Mouse (Mus musculus) MEL (cell line): ENCODE results near the gene Nsun2. TPM values are rescaled to one million over a fixed set of nuclear protein-coding genes. Genes with fewer than 3 reads are reported as not detected.

Experiments
- DNase-seq: peaks from one replicate; pipeline ENCODE4 v3.0.0; 2011; ENCODE audit warnings: low read depth, low spot score
- H3K27ac ChIP-seq: 2 replicates; pipeline ENCODE4 v1.5.1; 2012; ENCODE audit warnings: low read depth, mild to moderate bottlenecking, control low read depth, low read length, moderate library complexity; ENCODE audit not compliant: control insufficient read depth
- H3K27me3 ChIP-seq, 2 experiments: fragments of 150-350 bp in 1 of 2; sonication (generic) in 1 of 2; 2 replicates each; pipeline ENCODE4 v1.6.1; 2012; ENCODE audit warnings: low read length in 2 of 2, mild to moderate bottlenecking in 2 of 2, improper control_type of control experiment in 1 of 2, moderate library complexity in 1 of 2; ENCODE audit not compliant: insufficient read depth in 2 of 2, control insufficient read depth in 1 of 2
- H3K36me3 ChIP-seq, 2 experiments: 2 replicates each; pipeline ENCODE4 v1.6.1; 2012 to 2014; ENCODE audit warnings: low read length in 2 of 2, improper control_type of control experiment in 1 of 2, inconsistent platforms in 1 of 2, mild to moderate bottlenecking in 1 of 2; ENCODE audit not compliant: insufficient read depth in 2 of 2, control insufficient read depth in 1 of 2
- H3K4me1 ChIP-seq, 2 experiments: fragments of 150-350 bp in 1 of 2; sonication (generic) in 1 of 2; 2 replicates each; pipeline ENCODE4 v1.6.1; 2012; ENCODE audit warnings: low read length in 2 of 2, improper control_type of control experiment in 1 of 2, mild to moderate bottlenecking in 1 of 2; ENCODE audit not compliant: insufficient read depth in 2 of 2, control insufficient read depth in 1 of 2
- H3K4me3 ChIP-seq, 2 experiments: fragments of 150-350 bp in 1 of 2; sonication (generic) in 1 of 2; 2 replicates each; pipeline ENCODE4 v1.5.1; 2012; ENCODE audit warnings: low read depth in 2 of 2, low read length in 2 of 2, mild to moderate bottlenecking in 2 of 2, moderate library complexity in 2 of 2, control low read depth in 1 of 2, improper control_type of control experiment in 1 of 2; ENCODE audit not compliant: control insufficient read depth in 1 of 2, insufficient read depth in 1 of 2
- H3K79me2 ChIP-seq: 2 replicates; pipeline ENCODE4 v1.6.1; 2012; ENCODE audit warnings: mild to moderate bottlenecking, low read length, moderate library complexity; ENCODE audit not compliant: control insufficient read depth, poor library complexity, insufficient read depth
- H3K9ac ChIP-seq: 2 replicates; pipeline ENCODE4 v1.6.1; 2012; ENCODE audit warnings: low read depth, mild to moderate bottlenecking, control low read depth, low read length, moderate library complexity; ENCODE audit not compliant: control insufficient read depth, poor library complexity, severe bottlenecking
- H3K9me3 ChIP-seq: fragments of 150-350 bp; sonication (generic); replicated peaks from 2 replicates; pipeline ENCODE4 v1.6.1; 2012; ENCODE audit warnings: mild to moderate bottlenecking, low read length, improper control_type of control experiment, moderate library complexity; ENCODE audit not compliant: insufficient read depth
- CHD1 ChIP-seq: IDR thresholded peaks from 2 replicates; pipeline ENCODE4 v1.6.1; 2012; ENCODE audit warnings: low read depth, mild to moderate bottlenecking, inconsistent platforms, low read length, improper control_type of control experiment
- ELF1 ChIP-seq: IDR thresholded peaks from 2 replicates; pipeline ENCODE4 v1.6.1; 2014; ENCODE audit warnings: low read depth, mild to moderate bottlenecking, inconsistent platforms, low read length, improper control_type of control experiment, moderate library complexity
- EP300 ChIP-seq, 2 experiments: IDR thresholded peaks; 2 replicates each; pipeline ENCODE4 v1.6.1; 2011; ENCODE audit warnings: improper control_type of control experiment in 2 of 2, low read length in 2 of 2, low read depth in 1 of 2, mild to moderate bottlenecking in 1 of 2
- GATA1 ChIP-seq: IDR thresholded peaks from 2 replicates; pipeline ENCODE4 v1.6.1; 2011; ENCODE audit warnings: low read depth, low read length, improper control_type of control experiment
- MAFK ChIP-seq: IDR thresholded peaks from 2 replicates; pipeline ENCODE4 v1.6.1; 2011; ENCODE audit warnings: low read depth, mild to moderate bottlenecking, low read length, improper control_type of control experiment, borderline replicate concordance
- MAX ChIP-seq: IDR thresholded peaks from 2 replicates; pipeline ENCODE4 v1.6.1; 2011; ENCODE audit warnings: low read length, improper control_type of control experiment
- MAZ ChIP-seq: IDR thresholded peaks from 2 replicates; pipeline ENCODE4 v1.6.1; 2012; ENCODE audit warnings: low read depth, mild to moderate bottlenecking, inconsistent platforms, low read length, improper control_type of control experiment
- MEF2A ChIP-seq: IDR thresholded peaks from 2 replicates; pipeline ENCODE4 v1.6.1; 2014; ENCODE audit warnings: low read depth, mild to moderate bottlenecking, inconsistent platforms, low read length, improper control_type of control experiment; ENCODE audit not compliant: poor library complexity, insufficient replicate concordance, severe bottlenecking; ENCODE audit errors: extremely low read depth
- MXI1 ChIP-seq: IDR thresholded peaks from 2 replicates; pipeline ENCODE4 v1.6.1; 2011; ENCODE audit warnings: mild to moderate bottlenecking, low read depth, low read length, improper control_type of control experiment
- MYB ChIP-seq: IDR thresholded peaks from 2 replicates; pipeline ENCODE4 v1.6.1; 2011; ENCODE audit warnings: mild to moderate bottlenecking, low read depth, low read length, improper control_type of control experiment
- POLR2AphosphoS5 ChIP-seq: IDR thresholded peaks from 2 replicates; pipeline ENCODE4 v1.6.1; 2012; ENCODE audit warnings: low read depth, borderline replicate concordance, mild to moderate bottlenecking, inconsistent platforms, low read length, moderate library complexity, mixed read lengths
- SIN3A ChIP-seq: IDR thresholded peaks from 2 replicates; pipeline ENCODE4 v1.6.1; 2012; ENCODE audit warnings: low read length, improper control_type of control experiment, inconsistent platforms
- SMC3 ChIP-seq: IDR thresholded peaks from 2 replicates; pipeline ENCODE4 v1.6.1; 2011; ENCODE audit warnings: low read depth, low read length, improper control_type of control experiment
- TAL1 ChIP-seq: IDR thresholded peaks from 2 replicates; pipeline ENCODE4 v1.6.1; 2012; ENCODE audit warnings: mild to moderate bottlenecking, inconsistent platforms, low read length, moderate library complexity, mixed read lengths
- USF2 ChIP-seq, 2 experiments: IDR thresholded peaks; 2 replicates each; pipeline ENCODE4 v1.6.1; 2011 to 2012; ENCODE audit warnings: improper control_type of control experiment in 2 of 2, low read length in 2 of 2, borderline replicate concordance in 1 of 2, inconsistent platforms in 1 of 2, low read depth in 1 of 2, mild to moderate bottlenecking in 1 of 2; ENCODE audit not compliant: insufficient read depth in 1 of 2
- ZMIZ1 ChIP-seq: IDR thresholded peaks from 2 replicates; pipeline ENCODE4 v1.6.1; 2012; ENCODE audit warnings: low read depth, mild to moderate bottlenecking, inconsistent platforms, low read length, improper control_type of control experiment, moderate library complexity
- polyA plus RNA-seq, 2 experiments: library from polyadenylated mRNA; stranded (reverse) in 1 of 2; unstranded in 1 of 2; fragments of >175 nt in 1 of 2; fragments of >200 nt in 1 of 2; gene quantifications; 2 replicates each; pipeline versions ENCODE4 v1.2.1 to v1.2.4; 2012; ENCODE audit warnings: low replicate concordance in 2 of 2, low read depth in 1 of 2; ENCODE audit not compliant: insufficient read length in 2 of 2, insufficient read depth in 1 of 2, missing spikeins in 1 of 2
- total RNA-seq: library from RNA; depleted of rRNA; stranded (reverse); fragments of 300-350 nt; gene quantifications from 2 replicates; pipeline ENCODE4 v1.2.3, GENCODE M21; 2012

The Nsun2 gene
- total and polyA plus RNA-seq, 3 experiments: 277 to 303 (median 302) TPM

DNA sequence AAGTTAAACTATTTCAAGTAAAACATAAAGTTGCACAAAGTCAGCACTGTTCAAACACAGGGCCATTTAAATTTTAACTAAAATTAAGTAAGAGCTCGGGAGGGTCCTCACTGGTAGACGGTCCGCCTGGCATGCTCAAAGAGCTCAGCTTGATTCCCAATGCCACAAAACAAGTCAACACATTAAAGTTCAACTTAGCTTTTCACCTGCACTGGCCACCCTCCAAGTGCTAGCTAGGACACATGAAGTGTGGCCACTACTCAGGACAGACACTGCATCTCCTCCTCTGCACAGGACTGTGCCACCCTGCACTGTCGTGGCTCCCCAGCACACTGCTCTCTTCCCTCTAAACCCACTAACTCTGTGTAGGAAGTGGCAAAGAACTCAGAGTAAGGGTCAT is 7.7 kb upstream of the Nsun2 start:
- Histone ChIP-seq H3K27ac (no peak overlapping the region), H3K4me1 (peaks cover 0 to 10% of the 10 kb centered on the region in 2 experiments; a peak in 2 of 4 replicates), H3K27me3 (no peaks in the 10 kb centered on the region), H3K4me3 (no peak overlapping the region), H3K79me2 (peaks cover 90% of the 10 kb centered on the region), H3K36me3 (no peaks in the 10 kb centered on the region; a peak in 1 of 4 replicates), H3K9ac (no peak overlapping the region), H3K9me3 (no peaks in the 10 kb centered on the region)
- DNase-seq: no peak
- TF ChIP-seq MAFK (no peak), EP300 (IDR thresholded peaks at IDR 0.05; ENCODE audit: low read depth in 1 of 2, low read length in 2 of 2) (no peak), SIN3A (no peak)

DNA sequence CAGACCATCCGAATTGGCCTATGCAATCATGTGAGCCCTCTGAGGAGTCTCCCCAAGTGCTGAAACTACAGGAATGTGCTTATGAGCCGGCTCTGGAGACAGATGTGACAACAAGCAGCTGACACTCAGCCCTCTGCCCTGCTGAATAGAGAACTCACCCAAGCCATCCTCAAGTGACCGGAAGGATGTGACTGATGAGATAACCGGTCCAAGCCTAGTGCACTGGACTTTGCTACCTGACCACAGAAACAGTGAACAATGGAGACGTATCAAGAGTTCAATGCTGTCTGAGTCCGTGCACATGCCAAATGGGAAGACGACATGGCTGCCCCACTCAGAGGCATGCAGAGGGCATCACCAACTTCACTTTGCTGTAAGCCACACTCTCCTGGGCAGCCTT is 5.0 kb upstream of the Nsun2 start:
- Histone ChIP-seq H3K27me3 (no peaks in the 10 kb centered on the region), H3K36me3 (no peaks in the 10 kb centered on the region; a peak in 1 of 4 replicates), H3K27ac (no peak overlapping the region), H3K4me1 (peaks cover 2 to 13% of the 10 kb centered on the region in 2 experiments; a peak in 3 of 4 replicates), H3K9ac (no peak overlapping the region), H3K9me3 (no peaks in the 10 kb centered on the region), H3K4me3 (no peak overlapping the region), H3K79me2 (peaks cover 93% of the 10 kb centered on the region)
- TF ChIP-seq GATA1: no peak
- no peak for TF ChIP-seq POLR2AphosphoS5
- no peak for TF ChIP-seq MAX
- no peak for TF ChIP-seq ZMIZ1
- TF ChIP-seq MAZ: no peak
- no peak for TF ChIP-seq MXI1
- no peak for TF ChIP-seq USF2 (IDR thresholded peaks at IDR 0.05; ENCODE audit: borderline replicate concordance in 1 of 2, insufficient read depth in 1 of 2, low read depth in 1 of 2, low read length in 2 of 2)
- no peak for TF ChIP-seq CHD1
- no peak for TF ChIP-seq TAL1
- no peak for TF ChIP-seq MEF2A
- no peak for DNase-seq

DNA sequence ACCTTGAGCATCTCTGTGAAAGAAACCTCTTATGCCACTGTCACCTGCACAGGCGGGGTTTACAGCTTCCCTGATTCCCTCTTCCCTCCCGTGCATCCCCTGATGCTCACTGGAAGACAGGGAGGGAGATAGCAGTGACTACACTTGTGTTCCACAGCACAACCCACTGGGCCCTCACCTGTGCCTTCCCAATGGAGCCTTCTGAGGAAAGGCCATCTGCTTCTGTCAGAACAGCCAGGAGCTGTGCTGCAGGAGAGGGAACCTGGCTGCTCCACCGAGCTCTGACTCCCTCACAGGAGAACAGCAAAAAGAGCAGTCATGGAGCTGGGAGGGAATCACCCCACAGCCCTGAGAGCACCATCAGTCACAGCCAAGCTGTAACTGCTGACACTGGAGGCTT is 3.4 kb upstream of the Nsun2 start:
- Histone ChIP-seq H3K9me3 (no peaks in the 10 kb centered on the region), H3K4me1 (peaks cover 2 to 13% of the 10 kb centered on the region in 2 experiments; a peak in 3 of 4 replicates), H3K36me3 (no peaks in the 10 kb centered on the region; a peak in 1 of 4 replicates), H3K9ac (no peak overlapping the region), H3K27me3 (no peaks in the 10 kb centered on the region), H3K27ac (no peak overlapping the region), H3K4me3 (no peak overlapping the region), H3K79me2 (peaks cover 88% of the 10 kb centered on the region)
- no peak for DNase-seq
- TF ChIP-seq CHD1 (no peak), SIN3A (no peak), ELF1 (no peak), SMC3 (no peak), MYB (no peak)
